Mouse (Mus musculus) liver, embryonic 13.5 days (tissue): Measurements from ENCODE around the gene Sfxn1. TPM values are rescaled to one million over a fixed set of nuclear protein-coding genes. Genes with fewer than 3 reads are reported as not detected.

Experiments
- ATAC-seq: fragments of 200-750 bp; cut with Nextera tagmentation; 2 replicates; pipeline ENCODE4 v1.8.0; 2017; ENCODE audit warnings: low read depth, mild to moderate bottlenecking, moderate number of reproducible peaks, moderate library complexity
- DNase-seq: peaks from one replicate; pipeline ENCODE4 v3.0.0; 2022
- H3K27ac ChIP-seq: fragments of 300-500 bp; sonication (generic); 2 replicates; pipeline ENCODE4 v1.5.1; 2015; ENCODE audit warnings: moderate library complexity, mild to moderate bottlenecking, inconsistent platforms
- H3K27me3 ChIP-seq: fragments of 300-500 bp; sonication (generic); 2 replicates; pipeline ENCODE4 v1.6.1; 2015; ENCODE audit warnings: mild to moderate bottlenecking, inconsistent platforms
- H3K36me3 ChIP-seq: fragments of 300-500 bp; sonication (generic); 2 replicates; pipeline ENCODE4 v1.6.1; 2015; ENCODE audit warnings: mild to moderate bottlenecking, inconsistent platforms
- H3K4me1 ChIP-seq: fragments of 300-500 bp; sonication (generic); replicated peaks from 2 replicates; pipeline ENCODE4 v1.6.1; 2015; ENCODE audit warnings: inconsistent platforms
- H3K4me2 ChIP-seq: fragments of 300-500 bp; sonication (generic); 2 replicates; pipeline ENCODE4 v1.6.1; 2015; ENCODE audit warnings: inconsistent platforms, mild to moderate bottlenecking, moderate library complexity
- H3K4me3 ChIP-seq: fragments of 300-500 bp; sonication (generic); replicated peaks from 2 replicates; pipeline ENCODE4 v1.5.1; 2015; ENCODE audit warnings: mild to moderate bottlenecking, inconsistent platforms
- H3K9ac ChIP-seq: fragments of 300-500 bp; sonication (generic); 2 replicates; pipeline ENCODE4 v1.6.1; 2015; ENCODE audit warnings: mild to moderate bottlenecking, inconsistent platforms
- H3K9me3 ChIP-seq: fragments of 300-500 bp; sonication (generic); replicated peaks from 2 replicates; pipeline ENCODE4 v1.6.1; 2016; ENCODE audit warnings: inconsistent platforms
- WGBS: fragments of 180-500 bp; shearing (Covaris S2); methylation state at CpG from one replicate; pipeline ENCODE4 v1.1.7; 2015; ENCODE audit not compliant: insufficient replicate concordance; 5-methylcytosine and 5-hydroxymethylcytosine counted together
- polyA plus RNA-seq: library from polyadenylated mRNA; unstranded; fragments of >200 nt; fragmentation: Nextera tagmentation; extraction: Ambion mirVana; gene quantifications from 2 replicates; pipeline ENCODE4 v1.2.1, GENCODE M21; 2015

The Sfxn1 gene
- polyA plus RNA-seq, 1 experiment from 2014 or later, result 75.0 TPM

DNA sequence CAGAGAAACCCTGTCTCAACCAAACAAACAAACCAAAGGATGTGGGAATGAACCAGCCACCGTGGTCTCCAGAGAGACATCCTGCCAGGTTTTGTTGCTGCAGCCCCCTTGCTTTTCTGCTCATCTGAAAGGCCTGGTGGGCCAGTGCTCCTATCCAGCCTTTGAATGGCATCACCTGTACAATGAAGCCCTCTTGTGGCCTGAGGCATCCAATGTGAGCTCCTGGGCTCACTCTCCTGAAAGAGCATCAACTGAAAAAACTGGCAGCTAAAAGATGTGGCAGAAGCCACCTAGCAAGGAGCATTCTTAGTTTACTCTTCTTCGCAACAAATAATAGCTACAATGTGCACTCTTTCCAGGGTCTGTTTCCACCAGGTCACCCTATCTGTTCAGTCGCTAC, 9.6 kb upstream of the Sfxn1 start:
- ATAC-seq (no peak), DNase-seq (no peak)
- no peaks in the 10 kb centered on the region for H3K9me3 ChIP-seq
- H3K27me3 ChIP-seq, result peaks cover 3% of the 10 kb centered on the region; the same call in 1 of the 2 replicates
- H3K27ac ChIP-seq, result no peak overlapping the region
- WGBS, result 63% methylated on average over 3 of the region's 3 CpGs
- H3K4me1 ChIP-seq, result no peaks in the 10 kb centered on the region
- no peak overlapping the region for H3K9ac ChIP-seq
- H3K4me3 ChIP-seq, result no peak overlapping the region
- H3K36me3 ChIP-seq, result no peaks in the 10 kb centered on the region
- H3K4me2 ChIP-seq, result no peak overlapping the region

DNA sequence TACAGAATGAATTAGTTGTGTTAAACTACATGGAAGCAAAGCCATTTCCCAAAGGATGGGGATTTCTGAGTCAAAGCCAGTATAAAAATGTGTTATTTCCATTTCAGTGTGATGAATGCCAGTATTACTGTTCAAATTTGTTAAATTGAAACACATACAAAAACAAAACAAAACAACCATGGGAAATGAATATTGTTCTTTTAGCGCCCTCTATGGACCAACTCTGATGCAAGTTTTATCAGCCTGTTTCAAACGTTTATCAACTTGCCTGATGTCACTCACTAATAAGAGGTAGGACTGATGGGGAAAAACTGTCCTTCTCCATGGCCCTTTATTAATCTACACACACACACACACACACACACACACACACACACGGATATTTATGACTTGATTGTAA, 8.4 kb upstream of the Sfxn1 start:
- no peak overlapping the region for H3K4me2 ChIP-seq
- no peaks in the 10 kb centered on the region; the same call in 1 of the 2 replicates for H3K27me3 ChIP-seq
- H3K9ac ChIP-seq, result no peak overlapping the region
- ATAC-seq, result no peak
- no peaks in the 10 kb centered on the region for H3K36me3 ChIP-seq
- no peaks in the 10 kb centered on the region for H3K9me3 ChIP-seq
- H3K4me1 ChIP-seq, result no peaks in the 10 kb centered on the region
- WGBS, result 1% methylated on average over 3 of the region's 3 CpGs
- DNase-seq, result no peak
- no peak overlapping the region for H3K4me3 ChIP-seq
- no peak overlapping the region for H3K27ac ChIP-seq

DNA sequence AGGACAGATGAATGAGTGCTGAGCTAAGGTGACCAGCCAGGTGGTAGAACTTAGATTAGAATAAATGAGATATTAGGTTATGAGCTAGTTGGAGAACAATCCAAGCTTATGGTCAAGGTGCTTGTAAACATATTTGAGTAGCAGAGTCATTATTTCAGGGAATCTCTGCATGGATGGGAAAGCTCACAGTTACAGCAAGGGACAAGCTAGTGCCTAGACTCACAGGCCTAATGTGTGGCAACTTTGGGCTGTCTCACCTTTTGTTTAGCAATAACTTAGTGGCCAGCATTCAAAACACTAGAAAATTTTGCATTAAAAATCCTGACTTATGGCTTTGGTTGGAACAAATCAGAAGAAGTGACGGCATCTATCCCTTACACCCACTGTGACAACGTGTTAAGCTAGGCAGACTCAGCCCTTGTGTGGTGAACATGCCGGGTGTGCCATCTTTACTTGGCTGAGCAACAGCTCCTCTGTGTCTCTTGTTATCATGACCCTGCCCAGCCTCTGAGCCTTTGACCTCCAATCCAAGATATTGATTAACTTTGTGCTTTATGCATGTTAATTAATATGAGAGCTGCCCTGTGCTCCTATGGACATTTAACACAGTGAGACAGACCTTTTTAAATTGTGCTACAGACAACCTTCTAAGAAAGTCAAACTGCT, 5.5 kb upstream of the Sfxn1 start:
- Histone ChIP-seq H3K27ac (no peak overlapping the region), H3K4me2 (no peak overlapping the region), H3K27me3 (no peaks in the 10 kb centered on the region; the same call in 1 of the 2 replicates), H3K4me1 (no peaks in the 10 kb centered on the region), H3K4me3 (no peak overlapping the region), H3K9me3 (no peaks in the 10 kb centered on the region), H3K36me3 (no peaks in the 10 kb centered on the region), H3K9ac (no peak overlapping the region)
- 53% methylated on average over 3 of the region's 3 CpGs for WGBS
- DNase-seq, result no peak
- no peak for ATAC-seq

DNA sequence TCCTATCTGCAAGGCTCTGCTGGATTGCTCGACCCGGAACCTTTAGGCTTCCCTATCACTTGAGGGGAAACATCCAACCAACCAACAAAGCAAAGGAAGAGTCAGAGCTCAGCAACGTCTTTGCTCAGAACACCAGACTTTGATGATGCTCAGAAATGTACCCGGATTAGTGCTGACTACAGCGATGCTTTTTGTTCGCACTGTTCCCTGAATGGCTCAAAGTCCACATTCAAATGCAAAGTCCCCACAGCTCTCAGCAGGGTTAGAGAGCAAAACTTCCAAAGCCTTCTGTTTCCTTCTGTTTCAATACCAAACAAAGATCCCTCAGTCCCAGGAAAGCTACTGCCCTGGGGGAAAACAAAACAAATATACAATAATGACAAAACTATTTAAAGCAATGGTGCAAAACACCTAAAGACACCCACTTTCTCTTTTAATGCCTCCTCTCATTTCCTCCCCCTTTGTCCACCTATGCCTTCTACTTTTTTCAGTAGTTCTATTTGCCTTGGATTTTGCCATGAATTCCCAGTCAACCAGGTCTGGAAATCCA, 4.0 kb upstream of the Sfxn1 start:
- no peak for DNase-seq
- no peak for ATAC-seq
- 46% methylated on average over 6 of the region's 6 CpGs for WGBS

GRCm38 (mm10) chr13:54071011-54071410, 658 bp upstream of the Sfxn1 start:
- Histone ChIP-seq H3K36me3 (peaks cover 15% of the 10 kb centered on the region), H3K27ac (no peak overlapping the region), H3K9me3 (no peaks in the 10 kb centered on the region), H3K4me2 (no peak overlapping the region), H3K9ac (no peak overlapping the region), H3K4me3 (no peak overlapping the region), H3K27me3 (no peaks in the 10 kb centered on the region), H3K4me1 (peaks cover 37% of the 10 kb centered on the region)
- WGBS, result 88% methylated on average over 9 of the region's 9 CpGs
- no peak for ATAC-seq
- DNase-seq, result no peak

More for the DNA sequence above, 4.0 kb upstream of the Sfxn1 start:
- Histone ChIP-seq H3K4me1 (peaks cover 6% of the 10 kb centered on the region; the same call in 1 of the 2 replicates), H3K36me3 (no peaks in the 10 kb centered on the region), H3K9ac (no peak overlapping the region), H3K4me2 (no peak overlapping the region), H3K4me3 (no peak overlapping the region), H3K9me3 (no peaks in the 10 kb centered on the region), H3K27me3 (no peaks in the 10 kb centered on the region; the same call in 1 of the 2 replicates), H3K27ac (no peak overlapping the region)

GRCm38 (mm10) chr13:54072526-54073057, 923 bp downstream of the Sfxn1 start:
- WGBS, result 12% methylated on average over 10 of the region's 10 CpGs
- Histone ChIP-seq H3K36me3 (peaks cover 26% of the 10 kb centered on the region), H3K9me3 (no peaks in the 10 kb centered on the region), H3K27me3 (no peaks in the 10 kb centered on the region), H3K4me1 (peaks cover 52% of the 10 kb centered on the region), H3K4me2 (peak overlapping the region; percentile 79), H3K9ac (peak overlapping the region; percentile 93), H3K27ac (peak overlapping the region; percentile 83), H3K4me3 (peak overlapping the region; percentile 90)
- no peak for DNase-seq
- no peak for ATAC-seq

GRCm38 (mm10) chr13:54073066-54073465, 1.4 kb downstream of the Sfxn1 start:
- peak overlapping the region; percentile 79 for H3K4me2 ChIP-seq
- H3K27me3 ChIP-seq, result no peaks in the 10 kb centered on the region
- ATAC-seq (peak; percentile 29; the same call in 1 of the 2 replicates), DNase-seq (no peak)
- peak overlapping the region; percentile 83 for H3K27ac ChIP-seq
- peak overlapping the region; percentile 93 for H3K9ac ChIP-seq
- H3K36me3 ChIP-seq, result peaks cover 26% of the 10 kb centered on the region
- H3K4me3 ChIP-seq, result peak overlapping the region; percentile 90
- peaks cover 57% of the 10 kb centered on the region for H3K4me1 ChIP-seq
- WGBS, result 9% methylated on average over 1 of the region's 1 CpGs
- H3K9me3 ChIP-seq, result no peaks in the 10 kb centered on the region

DNA sequence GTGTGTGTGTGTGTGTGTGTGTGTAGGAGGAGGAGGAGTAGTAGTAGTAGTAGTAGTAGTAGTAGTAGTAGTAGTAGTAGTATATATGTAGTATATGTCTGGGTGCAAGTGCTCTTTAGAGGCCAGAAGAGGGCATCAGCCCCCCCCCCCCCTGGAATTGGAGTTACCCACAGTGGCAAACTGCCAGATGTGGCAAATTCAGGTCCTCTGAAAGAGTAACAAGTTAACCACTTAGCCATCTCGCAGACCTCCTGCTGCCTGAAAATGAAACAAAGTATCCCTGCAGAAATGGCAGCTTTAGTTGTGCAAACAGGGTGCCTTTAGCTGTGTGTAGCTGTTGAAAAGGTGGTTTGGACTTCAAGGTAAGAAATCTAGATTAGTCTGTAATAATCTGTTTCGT, 1.8 kb downstream of the Sfxn1 start:
- Histone ChIP-seq H3K9me3 (no peaks in the 10 kb centered on the region), H3K27me3 (no peaks in the 10 kb centered on the region), H3K4me2 (peak overlapping the region; percentile 79), H3K4me3 (peak overlapping the region; percentile 90), H3K4me1 (peaks cover 60% of the 10 kb centered on the region), H3K36me3 (peaks cover 26% of the 10 kb centered on the region), H3K9ac (peak overlapping the region; percentile 93), H3K27ac (peak overlapping the region; percentile 83)
- ATAC-seq (no peak), DNase-seq (no peak)
- WGBS, result 72% methylated on average over 2 of the region's 2 CpGs

GRCm38 (mm10) chr13:54075416-54075815, 3.7 kb downstream of the Sfxn1 start:
- DNase-seq (peak; percentile 33), ATAC-seq (no peak)
- H3K4me1 ChIP-seq, result peaks cover 80% of the 10 kb centered on the region
- H3K4me3 ChIP-seq, result no peak overlapping the region
- no peaks in the 10 kb centered on the region for H3K27me3 ChIP-seq
- no peak overlapping the region for H3K4me2 ChIP-seq
- H3K36me3 ChIP-seq, result peaks cover 30% of the 10 kb centered on the region
- H3K9ac ChIP-seq, result no peak overlapping the region
- no peak overlapping the region for H3K27ac ChIP-seq
- 54% methylated on average over 2 of the region's 2 CpGs for WGBS
- no peaks in the 10 kb centered on the region for H3K9me3 ChIP-seq

DNA sequence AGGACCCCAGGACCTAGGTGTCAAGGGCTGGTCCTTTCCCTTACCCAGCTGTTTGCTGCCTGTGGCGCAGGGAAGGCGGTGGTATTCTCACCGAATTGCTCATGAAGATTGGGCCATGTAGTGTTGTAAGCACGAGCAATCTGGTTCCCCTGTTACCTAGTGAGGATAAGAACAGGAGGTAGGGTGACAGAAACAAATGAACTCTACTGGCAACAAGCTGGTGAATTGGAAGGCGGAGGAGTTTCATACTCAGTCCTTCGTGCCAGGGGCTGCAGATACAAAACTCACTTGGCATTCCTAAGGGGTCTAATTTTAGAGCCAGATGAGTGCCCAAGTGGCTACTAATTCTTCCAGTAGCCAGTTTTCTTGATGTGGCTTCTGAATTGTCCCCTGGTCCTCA, 4.4 kb downstream of the Sfxn1 start:
- 78% methylated on average over 6 of the region's 6 CpGs for WGBS
- H3K27ac ChIP-seq, result no peak overlapping the region
- peaks cover 30% of the 10 kb centered on the region for H3K36me3 ChIP-seq
- H3K9ac ChIP-seq, result no peak overlapping the region
- no peak for DNase-seq
- H3K27me3 ChIP-seq, result no peaks in the 10 kb centered on the region
- H3K4me1 ChIP-seq, result peaks cover 86% of the 10 kb centered on the region
- no peaks in the 10 kb centered on the region for H3K9me3 ChIP-seq
- ATAC-seq, result no peak
- H3K4me2 ChIP-seq, result no peak overlapping the region
- no peak overlapping the region for H3K4me3 ChIP-seq

DNA sequence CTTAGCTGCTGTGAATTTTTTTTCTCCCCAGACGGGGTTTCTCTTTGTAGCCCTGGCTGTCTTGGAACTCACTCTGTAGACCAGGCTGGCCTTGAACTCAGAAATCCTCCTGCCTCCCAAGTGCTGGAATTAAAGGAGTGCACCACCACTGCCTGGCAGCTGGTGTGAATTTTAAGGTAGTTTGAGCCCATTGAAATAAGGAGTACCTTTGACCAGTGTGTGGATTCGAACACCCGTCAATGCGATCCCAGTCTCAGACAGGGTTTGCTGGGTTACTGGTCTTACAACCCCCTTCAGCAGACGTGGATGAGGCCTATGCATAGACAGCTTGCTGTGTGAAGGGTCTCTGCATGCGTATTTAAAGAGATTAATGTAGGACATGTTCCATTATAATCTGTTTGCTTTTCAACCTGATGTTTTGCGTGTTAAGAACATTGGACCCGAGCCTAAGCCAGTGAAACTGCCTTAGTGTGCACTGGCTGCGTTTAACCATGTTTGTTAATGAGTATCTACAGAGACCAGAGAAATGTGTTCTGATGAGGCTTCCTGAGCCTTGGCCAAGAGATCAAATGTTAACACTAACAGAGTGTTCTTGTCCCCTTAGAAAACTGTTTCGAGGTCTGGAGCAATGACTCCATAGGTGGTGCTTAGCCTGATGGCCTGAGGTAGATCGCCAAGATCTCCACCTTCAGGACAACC, 5.2 kb downstream of the Sfxn1 start:
- Histone ChIP-seq H3K36me3 (peaks cover 30% of the 10 kb centered on the region), H3K9me3 (no peaks in the 10 kb centered on the region), H3K27me3 (no peaks in the 10 kb centered on the region), H3K4me1 (peaks cover 91% of the 10 kb centered on the region), H3K9ac (no peak overlapping the region), H3K4me3 (no peak overlapping the region), H3K27ac (no peak overlapping the region), H3K4me2 (no peak overlapping the region)
- DNase-seq (no peak), ATAC-seq (no peak)
- WGBS, result 74% methylated on average over 11 of the region's 11 CpGs
